Mouse (Mus musculus) neural tube, embryonic 11.5 days (tissue): ENCODE data around the gene Fancg. TPM values are rescaled to one million over a fixed set of nuclear protein-coding genes. Genes with fewer than 3 reads are reported as not detected.

Source experiments
- ATAC-seq: fragments of 200-750 bp; cut with Nextera tagmentation; 2 replicates; pipeline ENCODE4 v1.8.0; 2017; ENCODE audit warnings: moderate number of reproducible peaks, mild to moderate bottlenecking, moderate TSS enrichment, moderate library complexity; ENCODE audit not compliant: insufficient read depth, low FRiP score, low TSS enrichment
- DNase-seq: peaks from one replicate; pipeline ENCODE4 v3.0.0-alpha.2; 2015; ENCODE audit warnings: low spot score
- H3K27ac ChIP-seq: fragments of 300-500 bp; sonication (generic); 2 replicates; pipeline ENCODE4 v1.5.1; 2014; ENCODE audit warnings: low read depth, mild to moderate bottlenecking, low read length
- H3K27me3 ChIP-seq: fragments of 300-500 bp; sonication (generic); 2 replicates; pipeline ENCODE4 v1.6.1; 2014; ENCODE audit warnings: mild to moderate bottlenecking, low read length, mixed read lengths; ENCODE audit not compliant: control insufficient read depth, insufficient read depth
- H3K36me3 ChIP-seq: fragments of 300-500 bp; sonication (generic); 2 replicates; pipeline ENCODE4 v1.6.1; 2014; ENCODE audit warnings: mild to moderate bottlenecking, low read length, moderate library complexity, mixed read lengths; ENCODE audit not compliant: control insufficient read depth, insufficient read depth
- H3K4me1 ChIP-seq: fragments of 300-500 bp; sonication (generic); 2 replicates; pipeline ENCODE4 v1.6.1; 2014; ENCODE audit warnings: low read length, mixed read lengths; ENCODE audit not compliant: control insufficient read depth, insufficient read depth
- H3K4me2 ChIP-seq: fragments of 300-500 bp; sonication (generic); 2 replicates; pipeline ENCODE4 v1.6.1; 2014; ENCODE audit warnings: low read depth, mild to moderate bottlenecking, moderate library complexity
- H3K4me3 ChIP-seq: fragments of 300-500 bp; sonication (generic); 2 replicates; pipeline ENCODE4 v1.5.1; 2014; ENCODE audit warnings: low read depth, low read length
- H3K9ac ChIP-seq: fragments of 300-500 bp; sonication (generic); 2 replicates; pipeline ENCODE4 v1.6.1; 2014; ENCODE audit warnings: mild to moderate bottlenecking, low read length
- H3K9me3 ChIP-seq: fragments of 300-500 bp; sonication (generic); 2 replicates; pipeline ENCODE4 v1.6.1; 2016; ENCODE audit warnings: low read length; ENCODE audit not compliant: control insufficient read depth
- WGBS: fragments of 180-500 bp; shearing (Covaris S2); extraction: QIAGEN DNeasy Blood & Tissue Kit; methylation state at CpG from one replicate; pipeline ENCODE4 v1.1.7; 2014; 5-methylcytosine and 5-hydroxymethylcytosine counted together
- polyA plus RNA-seq: library from polyadenylated mRNA; unstranded; fragments of >200 nt; fragmentation: Nextera tagmentation; extraction: Ambion mirVana; gene quantifications from 2 replicates; pipeline ENCODE4 v1.2.1, GENCODE M21; 2014

Gene Fancg
- polyA plus RNA-seq, 1 experiment from 2014 or later: 19.3 TPM

GRCm38 (mm10) chr4:43038567-43039495 lies 28.5 kb upstream of the Fancg start:
- ATAC-seq (no peak), DNase-seq (no peak)
- Histone ChIP-seq H3K9ac (peak overlapping the region; percentile 66; the same call in 1 of the 2 replicates), H3K4me1 (peaks cover 10% of the 10 kb centered on the region; the same call in 1 of the 2 replicates), H3K4me3 (peak overlapping the region; percentile 58), H3K27me3 (no peaks in the 10 kb centered on the region), H3K36me3 (peaks cover 6% of the 10 kb centered on the region), H3K27ac (no peak overlapping the region), H3K9me3 (no peaks in the 10 kb centered on the region), H3K4me2 (peak overlapping the region; percentile 71)
- WGBS: 64% methylated on average over 15 of the region's 15 CpGs

GRCm38 (mm10) chr4:43037860-43038566 lies 27.7 kb upstream of the Fancg start:
- DNase-seq (no peak), ATAC-seq (no peak)
- Histone ChIP-seq H3K27ac (no peak overlapping the region), H3K4me1 (peaks cover 10% of the 10 kb centered on the region; the same call in 1 of the 2 replicates), H3K36me3 (peaks cover 12% of the 10 kb centered on the region), H3K27me3 (no peaks in the 10 kb centered on the region), H3K9me3 (no peaks in the 10 kb centered on the region), H3K4me3 (no peak overlapping the region), H3K9ac (no peak overlapping the region), H3K4me2 (no peak overlapping the region; the same call in 1 of the 2 replicates)
- 74% methylated on average over 4 of the region's 4 CpGs for WGBS

DNA sequence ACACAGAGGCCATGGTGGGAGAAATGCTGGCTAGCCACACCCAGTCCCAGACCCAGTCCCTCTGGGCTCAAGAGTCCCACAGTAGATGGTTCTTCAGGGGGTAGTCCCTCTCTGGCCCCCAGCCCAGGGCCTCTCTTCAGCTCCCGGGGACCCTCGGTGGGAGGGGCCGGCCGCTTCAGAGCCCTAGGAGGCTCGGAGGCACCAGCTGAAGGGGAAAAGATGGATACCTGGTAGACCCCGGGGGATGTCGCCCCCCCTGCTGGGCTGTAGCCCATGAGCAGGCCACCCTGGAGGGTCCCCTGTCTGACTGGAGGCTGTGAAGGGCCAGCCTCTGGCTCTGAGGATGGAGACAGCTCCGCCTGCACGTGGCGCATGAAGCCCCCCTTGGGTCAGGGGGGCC lies 26.1 kb upstream of the Fancg start:
- Histone ChIP-seq H3K9ac (no peak overlapping the region), H3K9me3 (no peaks in the 10 kb centered on the region), H3K27ac (no peak overlapping the region), H3K36me3 (peaks cover 12% of the 10 kb centered on the region), H3K4me2 (no peak overlapping the region), H3K4me1 (peaks cover 15% of the 10 kb centered on the region), H3K27me3 (no peaks in the 10 kb centered on the region), H3K4me3 (no peak overlapping the region)
- 84% methylated on average over 10 of the region's 10 CpGs for WGBS
- ATAC-seq: no peak
- DNase-seq: no peak

DNA sequence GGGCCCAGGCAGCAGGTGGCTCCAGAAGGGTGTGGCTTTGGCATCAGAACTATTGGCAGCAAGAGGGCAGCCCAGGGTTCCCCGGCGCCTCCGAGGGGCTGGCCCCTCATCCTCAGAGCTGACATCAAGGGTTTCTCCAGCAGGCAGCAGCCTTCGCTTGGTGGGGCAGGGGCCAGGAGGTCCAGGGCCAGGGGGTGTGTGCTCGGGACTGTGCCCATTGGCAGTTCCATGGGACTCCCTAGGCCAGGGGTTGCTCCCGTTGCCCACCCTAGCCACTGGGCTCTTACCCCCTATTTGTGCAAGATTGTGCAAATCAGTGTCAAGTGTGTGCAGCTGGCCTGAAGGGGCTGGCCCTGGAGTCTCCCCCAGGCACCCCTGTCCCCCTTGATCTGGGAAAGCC lies 25.5 kb upstream of the Fancg start:
- Histone ChIP-seq H3K27me3 (no peaks in the 10 kb centered on the region), H3K9ac (no peak overlapping the region), H3K4me2 (no peak overlapping the region), H3K27ac (no peak overlapping the region), H3K4me3 (no peak overlapping the region), H3K36me3 (peaks cover 12% of the 10 kb centered on the region), H3K9me3 (no peaks in the 10 kb centered on the region), H3K4me1 (peaks cover 14% of the 10 kb centered on the region)
- DNase-seq: no peak
- WGBS: 83% methylated on average over 6 of the region's 6 CpGs
- no peak for ATAC-seq

- H3K36me3 ChIP-seq: peaks cover 17% of the 10 kb centered on the region
- no peak overlapping the region for H3K9ac ChIP-seq
Observed at GRCm38 (mm10) chr4:43033481-43033880, 23.2 kb upstream of the Fancg start.

DNA sequence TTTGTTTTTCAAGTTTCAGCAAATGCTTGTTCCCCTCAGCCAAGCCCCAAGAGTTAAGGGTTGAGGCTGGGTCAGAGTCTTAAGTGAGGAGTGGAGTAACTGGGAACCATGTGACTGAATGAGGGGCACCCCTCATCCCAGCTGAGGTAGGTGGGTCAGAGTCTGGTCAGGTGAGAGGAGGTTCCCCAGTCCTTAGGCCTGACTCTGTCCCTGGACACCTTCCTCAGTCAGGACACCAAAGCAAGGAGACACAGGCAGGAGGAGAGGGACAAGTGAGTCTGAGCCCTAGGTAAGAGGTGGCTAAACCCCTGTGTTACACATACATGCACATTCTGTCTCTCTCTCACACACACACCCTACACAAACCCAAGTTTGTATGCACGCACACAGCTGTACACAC lies 22.2 kb upstream of the Fancg start:
- Histone ChIP-seq H3K27me3 (no peaks in the 10 kb centered on the region), H3K4me2 (no peak overlapping the region), H3K27ac (0 out of 2 replicates have a peak overlapping the region, but pooled peaks have one; percentile 10), H3K4me3 (no peak overlapping the region), H3K4me1 (peaks cover 10% of the 10 kb centered on the region), H3K9me3 (no peaks in the 10 kb centered on the region), H3K36me3 (peaks cover 22% of the 10 kb centered on the region), H3K9ac (no peak overlapping the region)
- WGBS: 100% methylated on average over 1 of the region's 1 CpGs
- DNase-seq: no peak
- ATAC-seq: no peak

More at GRCm38 (mm10) chr4:43033481-43033880, 23.2 kb upstream of the Fancg start:
- ATAC-seq (no peak), DNase-seq (no peak)
- Histone ChIP-seq H3K4me2 (no peak overlapping the region), H3K27ac (no peak overlapping the region), H3K9me3 (no peaks in the 10 kb centered on the region), H3K4me3 (no peak overlapping the region), H3K4me1 (peaks cover 10% of the 10 kb centered on the region), H3K27me3 (no peaks in the 10 kb centered on the region)
- WGBS: 87% methylated on average over 14 of the region's 14 CpGs

DNA sequence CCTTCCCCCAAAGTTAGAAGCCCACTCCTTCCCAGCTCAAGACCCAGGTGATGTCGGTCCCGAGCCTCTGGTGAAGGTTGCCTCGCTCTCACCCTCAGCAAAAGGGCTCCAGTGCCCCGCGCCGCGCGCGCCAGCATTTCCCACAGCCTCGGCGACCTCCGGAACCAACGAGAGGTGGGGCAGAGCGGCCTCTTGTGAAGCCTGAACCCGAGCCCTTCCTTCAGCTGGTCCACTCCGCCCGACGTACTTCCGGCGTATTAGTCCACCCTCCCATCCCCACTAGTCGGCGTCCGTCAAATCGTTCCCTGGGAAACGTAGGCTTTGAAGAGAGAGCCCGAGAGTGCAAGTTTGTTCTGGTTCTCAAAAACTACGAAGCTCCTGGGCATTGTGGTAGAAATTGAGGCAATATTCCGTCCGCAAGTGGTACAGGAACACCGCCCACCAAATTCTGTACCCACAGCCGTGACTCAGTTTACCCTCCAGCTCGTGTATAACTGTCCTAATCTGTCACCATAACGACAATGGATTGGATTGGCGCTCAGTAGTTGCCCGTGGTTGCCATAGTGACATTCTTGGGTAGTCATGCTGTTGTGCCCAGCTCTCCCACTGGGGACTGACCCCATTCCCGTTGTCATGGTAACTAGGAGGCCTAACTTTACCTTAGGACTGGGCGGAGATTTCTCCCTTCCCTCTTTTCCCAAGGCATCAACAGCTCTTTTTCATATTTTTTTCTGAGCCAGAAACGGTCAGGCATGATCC lies 21.1 kb upstream of the Fancg start, which contains the start of gene Stoml2:
Gene Stoml2, minus strand, starts transcription at position 474 of the 759 bp plus-strand sequence.
- peak within 1 kb of the TSS; percentile 82 for H3K27ac ChIP-seq
- ATAC-seq (peak; percentile 94), DNase-seq (peak; percentile 92)
- no peaks in the 10 kb centered on the region for H3K9me3 ChIP-seq
- H3K36me3 ChIP-seq: peaks cover 22% of the 10 kb centered on the region
- H3K4me1 ChIP-seq: peaks cover 10% of the 10 kb centered on the region
- H3K4me2 ChIP-seq: peak within 1 kb of the TSS; percentile 81
- WGBS: under 1% methylated on average over 38 of the region's 38 CpGs
- peak within 1 kb of the TSS; percentile 90 for H3K9ac ChIP-seq
- no peaks in the 10 kb centered on the region for H3K27me3 ChIP-seq
- peak within 1 kb of the TSS; percentile 77 for H3K4me3 ChIP-seq

DNA sequence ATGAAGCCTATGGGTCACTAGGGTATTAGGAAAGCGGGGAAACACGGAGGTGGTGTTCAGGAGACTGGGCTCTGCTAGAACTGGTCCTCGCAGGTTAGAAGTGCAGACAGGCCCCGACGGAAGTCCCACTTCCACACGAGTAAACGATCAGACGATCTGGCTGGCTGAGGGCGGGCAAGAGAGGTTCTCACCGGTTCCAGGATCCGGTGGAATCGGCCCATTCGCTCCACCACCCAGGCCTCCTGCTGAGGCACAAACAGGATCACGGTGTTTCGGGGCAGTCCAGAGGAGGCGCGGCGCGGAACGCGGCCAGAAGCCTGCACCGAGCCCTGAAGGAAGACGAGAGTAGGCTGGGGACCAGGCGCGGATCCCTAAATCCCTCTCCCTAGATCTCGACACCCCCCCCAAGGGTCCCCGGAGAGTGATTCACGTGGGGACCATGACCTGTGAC lies 20.5 kb upstream of the Fancg start:
- H3K36me3 ChIP-seq: peaks cover 21% of the 10 kb centered on the region
- no peak for DNase-seq
- peaks cover 10% of the 10 kb centered on the region for H3K4me1 ChIP-seq

More for the DNA sequence above, 20.5 kb upstream of the Fancg start:
- Histone ChIP-seq H3K9ac (peak overlapping the region; percentile 90), H3K9me3 (no peaks in the 10 kb centered on the region), H3K27ac (peak overlapping the region; percentile 82), H3K27me3 (no peaks in the 10 kb centered on the region), H3K4me3 (peak overlapping the region; percentile 77), H3K4me2 (peak overlapping the region; percentile 81)
- no peak; the same call in 1 of the 2 replicates for ATAC-seq
- 2% methylated on average over 28 of the region's 28 CpGs for WGBS
